Mouse (Mus musculus): ENCODE data around the gene Wbp2.

- TF ChIP-seq CTCF (IDR thresholded peaks at IDR 0.05; ENCODE audit: low read depth, low read length), result no peak
- TF ChIP-seq GATA1 (IDR thresholded peaks at IDR 0.05; ENCODE audit: borderline replicate concordance, low read length), result no peak
- no peak for TF ChIP-seq POLR2AphosphoS5 (IDR thresholded peaks at IDR 0.05; ENCODE audit: insufficient replicate concordance, low read depth, low read length)
- no peak for TF ChIP-seq TAL1 (conservative IDR thresholded peaks at IDR 0.05; ENCODE audit: low read depth, low read length)
- TF ChIP-seq GATA2 (IDR thresholded peaks at IDR 0.05; ENCODE audit: borderline replicate concordance, low read depth, low read length), result no peak
Observed at GRCm38 (mm10) chr11:116037826-116038225, 49.0 kb downstream of the Wbp2 start.

Measured in G1E (cell line).